Mouse (Mus musculus) liver, embryonic 13.5 days (tissue): Measurements from ENCODE around the gene Syt5. TPM values are rescaled to one million over a fixed set of nuclear protein-coding genes. Genes with fewer than 3 reads are reported as not detected.
"Not testable (repeated sequence)": the region's sequence is repeated elsewhere in the genome, so short reads cannot be mapped to it uniquely, and the experiment has no call there.

Experiments
- ATAC-seq: fragments of 200-750 bp; cut with Nextera tagmentation; 2 replicates; pipeline ENCODE4 v1.8.0; 2017; ENCODE audit warnings: low read depth, mild to moderate bottlenecking, moderate number of reproducible peaks, moderate library complexity
- DNase-seq: peaks from one replicate; pipeline ENCODE4 v3.0.0; 2022
- H3K27ac ChIP-seq: fragments of 300-500 bp; sonication (generic); 2 replicates; pipeline ENCODE4 v1.5.1; 2015; ENCODE audit warnings: moderate library complexity, mild to moderate bottlenecking, inconsistent platforms
- H3K27me3 ChIP-seq: fragments of 300-500 bp; sonication (generic); 2 replicates; pipeline ENCODE4 v1.6.1; 2015; ENCODE audit warnings: mild to moderate bottlenecking, inconsistent platforms
- H3K36me3 ChIP-seq: fragments of 300-500 bp; sonication (generic); 2 replicates; pipeline ENCODE4 v1.6.1; 2015; ENCODE audit warnings: mild to moderate bottlenecking, inconsistent platforms
- H3K4me1 ChIP-seq: fragments of 300-500 bp; sonication (generic); replicated peaks from 2 replicates; pipeline ENCODE4 v1.6.1; 2015; ENCODE audit warnings: inconsistent platforms
- H3K4me2 ChIP-seq: fragments of 300-500 bp; sonication (generic); 2 replicates; pipeline ENCODE4 v1.6.1; 2015; ENCODE audit warnings: inconsistent platforms, mild to moderate bottlenecking, moderate library complexity
- H3K4me3 ChIP-seq: fragments of 300-500 bp; sonication (generic); replicated peaks from 2 replicates; pipeline ENCODE4 v1.5.1; 2015; ENCODE audit warnings: mild to moderate bottlenecking, inconsistent platforms
- H3K9ac ChIP-seq: fragments of 300-500 bp; sonication (generic); 2 replicates; pipeline ENCODE4 v1.6.1; 2015; ENCODE audit warnings: mild to moderate bottlenecking, inconsistent platforms
- H3K9me3 ChIP-seq: fragments of 300-500 bp; sonication (generic); replicated peaks from 2 replicates; pipeline ENCODE4 v1.6.1; 2016; ENCODE audit warnings: inconsistent platforms
- WGBS: fragments of 180-500 bp; shearing (Covaris S2); methylation state at CpG from one replicate; pipeline ENCODE4 v1.1.7; 2015; ENCODE audit not compliant: insufficient replicate concordance; 5-methylcytosine and 5-hydroxymethylcytosine counted together
- polyA plus RNA-seq: library from polyadenylated mRNA; unstranded; fragments of >200 nt; fragmentation: Nextera tagmentation; extraction: Ambion mirVana; gene quantifications from 2 replicates; pipeline ENCODE4 v1.2.1, GENCODE M21; 2015

Syt5 gene
- polyA plus RNA-seq = 0.39 and 0.46 TPM in 2 replicates

DNA sequence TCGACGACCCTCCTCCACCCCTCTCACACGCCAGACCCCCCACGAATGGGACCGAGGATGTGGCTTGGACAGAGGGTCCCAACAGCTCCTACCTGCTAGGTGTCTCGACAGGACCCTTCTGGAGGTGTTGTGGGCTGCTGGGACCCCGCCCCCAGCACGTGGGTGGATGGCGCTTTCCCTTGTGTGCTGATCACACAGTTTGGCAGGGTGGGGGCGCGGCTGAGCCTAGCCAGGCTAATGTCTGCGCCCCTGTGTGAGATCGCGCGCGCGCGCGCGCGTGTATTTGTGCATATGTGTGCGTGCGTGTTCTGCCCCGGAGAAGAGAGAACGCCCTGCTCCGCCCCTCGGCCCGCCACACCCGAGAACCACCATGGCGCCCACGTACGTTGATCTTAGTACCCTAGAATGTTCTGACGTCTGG, at the start of gene Syt5:
Gene Syt5 (minus strand): TSS at position 321 of the 421 bp plus-strand sequence.
- Histone ChIP-seq H3K9me3 (no peaks in the 10 kb centered on the region), H3K4me2 (peak within 1 kb of the TSS; percentile 49), H3K27me3 (peaks cover 40% of the 10 kb centered on the region), H3K4me1 (peaks cover 17% of the 10 kb centered on the region), H3K9ac (no peak within 1 kb of the TSS), H3K27ac (no peak within 1 kb of the TSS), H3K4me3 (peak within 1 kb of the TSS; percentile 14; the same call in 1 of the 2 replicates), H3K36me3 (no peaks in the 10 kb centered on the region)
- DNase-seq (no peak), ATAC-seq (no peak)
- 6% methylated on average over 33 of the region's 33 CpGs for WGBS

DNA sequence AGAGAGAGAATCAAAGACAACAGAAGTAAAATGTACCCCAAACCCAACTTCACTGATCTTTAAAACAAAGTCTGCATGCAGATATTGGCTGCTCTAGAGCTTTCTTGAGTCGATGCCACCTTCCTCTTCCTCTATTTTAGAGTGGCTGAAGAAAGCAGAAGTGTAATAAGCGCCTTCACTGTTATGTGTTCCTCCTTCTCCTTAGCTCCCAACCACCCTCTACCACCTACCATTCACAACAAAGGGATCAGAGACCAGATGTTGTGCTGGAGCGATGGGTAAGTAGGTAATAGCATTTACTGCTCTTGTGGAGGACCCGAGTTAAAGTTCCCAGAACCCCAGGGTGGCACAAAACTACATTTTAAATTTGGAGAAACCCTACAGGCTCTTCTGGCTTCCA, 49.7 kb upstream of the Syt5 start:
- H3K27me3 ChIP-seq, DNase-seq, ATAC-seq, H3K4me1 ChIP-seq, H3K27ac ChIP-seq, H3K4me3 ChIP-seq, H3K9ac ChIP-seq, H3K36me3 ChIP-seq, H3K4me2 ChIP-seq, H3K9me3 ChIP-seq: not testable (repeated sequence)
- WGBS = 48% methylated on average over 4 of the region's 4 CpGs

DNA sequence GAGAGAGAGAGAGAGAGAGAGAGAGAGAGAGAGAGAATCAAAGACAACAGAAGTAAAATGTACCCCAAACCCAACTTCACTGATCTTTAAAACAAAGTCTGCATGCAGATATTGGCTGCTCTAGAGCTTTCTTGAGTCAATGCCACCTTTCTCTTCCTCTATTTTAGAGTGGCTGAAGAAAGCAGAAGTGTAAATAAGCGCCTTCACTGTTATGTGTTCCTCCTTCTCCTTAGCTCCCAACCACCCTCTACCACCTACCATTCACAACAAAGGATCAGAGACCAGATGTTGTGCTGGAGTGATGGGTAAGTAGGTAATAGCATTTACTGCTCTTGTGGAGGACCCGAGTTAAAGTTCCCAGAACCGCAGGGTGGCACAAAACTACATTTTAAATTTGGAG, 34.1 kb upstream of the Syt5 start:
- H3K27me3 ChIP-seq, DNase-seq, H3K9ac ChIP-seq, ATAC-seq, H3K4me2 ChIP-seq, H3K36me3 ChIP-seq, H3K4me3 ChIP-seq, H3K4me1 ChIP-seq, H3K9me3 ChIP-seq, H3K27ac ChIP-seq: not testable (repeated sequence)
- 50% methylated on average over 3 of the region's 3 CpGs for WGBS

DNA sequence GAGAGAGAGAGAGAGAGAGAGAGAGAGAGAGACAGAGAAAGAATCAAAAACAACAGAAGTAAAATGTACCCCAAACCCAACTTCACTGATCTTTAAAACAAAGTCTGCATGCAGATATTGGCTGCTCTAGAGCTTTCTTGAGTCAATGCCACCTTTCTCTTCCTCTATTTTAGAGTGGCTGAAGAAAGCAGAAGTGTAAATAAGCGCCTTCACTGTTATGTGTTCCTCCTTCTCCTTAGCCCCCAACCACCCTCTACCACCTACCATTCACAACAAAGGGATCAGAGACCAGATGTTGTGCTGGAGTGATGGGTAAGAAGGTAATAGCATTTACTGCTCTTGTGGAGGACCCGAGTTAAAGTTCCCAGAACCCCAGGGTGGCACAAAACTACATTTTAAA, 25.0 kb upstream of the Syt5 start:
- DNase-seq, H3K4me2 ChIP-seq, ATAC-seq, H3K27me3 ChIP-seq, H3K9ac ChIP-seq, H3K36me3 ChIP-seq, H3K4me3 ChIP-seq, H3K4me1 ChIP-seq, H3K9me3 ChIP-seq, H3K27ac ChIP-seq: not testable (repeated sequence)
- WGBS = 40% methylated on average over 2 of the region's 2 CpGs

DNA sequence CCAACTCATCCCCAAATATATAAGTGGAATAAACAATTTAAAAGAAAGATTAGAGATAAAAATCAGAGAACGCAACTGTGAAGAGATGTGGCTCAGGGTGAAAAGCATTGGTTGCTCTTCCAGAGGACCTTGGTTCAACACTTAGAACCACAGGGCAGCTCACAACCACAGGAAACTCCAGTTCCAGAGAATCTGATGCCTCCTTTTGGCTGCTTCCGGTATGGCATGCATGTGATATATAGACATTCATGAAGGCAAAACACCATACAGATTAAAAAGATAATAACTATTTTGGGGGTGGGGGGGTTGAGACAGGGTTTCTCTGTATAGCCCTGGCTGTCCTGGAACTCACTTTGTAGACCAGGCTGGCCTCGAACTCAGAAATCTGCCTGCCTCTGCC, 15.3 kb upstream of the Syt5 start:
- no peaks in the 10 kb centered on the region for H3K9me3 ChIP-seq
- H3K27ac ChIP-seq = no peak overlapping the region
- no peaks in the 10 kb centered on the region for H3K36me3 ChIP-seq
- DNase-seq (no peak), ATAC-seq (no peak)
- H3K4me2 ChIP-seq = no peak overlapping the region
- no peak overlapping the region for H3K4me3 ChIP-seq
- H3K4me1 ChIP-seq = no peaks in the 10 kb centered on the region
- H3K9ac ChIP-seq = no peak overlapping the region
- peaks cover 3% of the 10 kb centered on the region for H3K27me3 ChIP-seq
- 72% methylated on average over 3 of the region's 3 CpGs for WGBS

DNA sequence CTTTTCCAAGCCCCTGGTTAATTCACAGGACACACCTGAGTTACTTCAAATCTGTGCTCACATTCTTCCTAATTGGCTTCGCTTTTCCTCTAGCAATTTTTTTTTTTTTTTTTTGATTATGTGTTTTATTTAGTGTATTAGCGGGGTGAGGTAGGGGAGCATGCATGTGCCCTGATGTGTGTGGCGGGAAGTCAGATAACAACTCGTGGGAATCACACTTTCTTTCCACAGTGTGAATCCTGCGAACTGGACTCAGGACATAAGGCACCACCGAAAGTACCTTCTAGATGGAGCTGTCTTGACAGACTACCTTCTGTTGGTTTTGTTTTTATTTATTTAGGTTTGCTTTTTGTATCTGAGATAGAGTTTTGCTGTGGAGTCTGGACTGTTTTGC, 9.8 kb upstream of the Syt5 start:
- Histone ChIP-seq H3K9me3 (no peaks in the 10 kb centered on the region), H3K4me3 (no peak overlapping the region), H3K27ac (no peak overlapping the region), H3K4me2 (no peak overlapping the region), H3K36me3 (no peaks in the 10 kb centered on the region), H3K4me1 (no peaks in the 10 kb centered on the region), H3K27me3 (peaks cover 19% of the 10 kb centered on the region), H3K9ac (no peak overlapping the region)
- DNase-seq (no peak), ATAC-seq (no peak)
- 58% methylated on average over 6 of the region's 6 CpGs for WGBS

DNA sequence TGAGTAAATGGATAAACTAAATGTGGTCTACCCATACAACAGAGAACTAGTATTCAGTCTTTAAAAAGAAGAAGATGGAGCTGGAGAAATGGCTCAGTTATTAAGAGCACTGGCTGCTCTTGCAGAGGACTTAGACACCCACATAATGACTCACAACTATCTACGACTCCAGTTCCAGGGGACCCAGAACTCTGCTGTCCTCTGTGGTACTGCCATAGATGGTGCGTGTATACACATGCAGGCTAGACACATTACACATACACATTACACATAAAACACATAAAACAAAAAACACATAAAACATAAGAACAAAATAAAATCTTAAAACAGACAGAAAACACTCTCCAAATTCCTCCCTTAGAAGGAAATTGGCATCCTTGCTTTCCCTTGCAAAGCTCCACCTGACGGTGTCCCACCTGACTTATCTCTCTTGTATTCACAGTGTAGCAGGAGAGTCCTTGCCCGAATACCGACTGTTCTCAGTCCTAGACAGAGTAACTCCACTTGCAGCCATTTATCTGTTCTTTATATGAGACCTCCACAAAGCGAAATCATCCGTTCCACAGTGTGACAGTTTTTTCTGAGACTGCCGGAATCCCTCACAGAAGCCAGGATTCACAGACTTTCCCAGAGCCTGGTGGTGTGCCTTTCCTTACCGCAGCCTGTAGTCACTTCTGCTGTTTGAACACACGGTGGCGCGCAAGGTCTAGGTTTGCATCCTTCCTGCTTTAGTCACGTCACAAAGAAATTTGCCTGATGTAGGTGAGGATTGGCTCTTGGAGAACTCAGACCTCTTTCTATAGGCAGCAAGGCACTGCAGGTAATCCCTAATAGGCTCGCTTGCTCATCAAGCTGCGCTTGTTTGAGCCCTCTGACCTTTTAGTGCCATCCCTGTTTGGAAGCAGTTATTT, 9.2 kb upstream of the Syt5 start:
- 18% methylated on average over 15 of the region's 15 CpGs for WGBS
- no peak overlapping the region for H3K4me3 ChIP-seq
- H3K9ac ChIP-seq = no peak overlapping the region
- no peaks in the 10 kb centered on the region for H3K9me3 ChIP-seq
- no peaks in the 10 kb centered on the region for H3K36me3 ChIP-seq
- H3K4me1 ChIP-seq = no peaks in the 10 kb centered on the region
- H3K27me3 ChIP-seq = peaks cover 19% of the 10 kb centered on the region
- DNase-seq (peak; percentile 35), ATAC-seq (peak; percentile 65)
- H3K27ac ChIP-seq = no peak overlapping the region
- no peak overlapping the region for H3K4me2 ChIP-seq

DNA sequence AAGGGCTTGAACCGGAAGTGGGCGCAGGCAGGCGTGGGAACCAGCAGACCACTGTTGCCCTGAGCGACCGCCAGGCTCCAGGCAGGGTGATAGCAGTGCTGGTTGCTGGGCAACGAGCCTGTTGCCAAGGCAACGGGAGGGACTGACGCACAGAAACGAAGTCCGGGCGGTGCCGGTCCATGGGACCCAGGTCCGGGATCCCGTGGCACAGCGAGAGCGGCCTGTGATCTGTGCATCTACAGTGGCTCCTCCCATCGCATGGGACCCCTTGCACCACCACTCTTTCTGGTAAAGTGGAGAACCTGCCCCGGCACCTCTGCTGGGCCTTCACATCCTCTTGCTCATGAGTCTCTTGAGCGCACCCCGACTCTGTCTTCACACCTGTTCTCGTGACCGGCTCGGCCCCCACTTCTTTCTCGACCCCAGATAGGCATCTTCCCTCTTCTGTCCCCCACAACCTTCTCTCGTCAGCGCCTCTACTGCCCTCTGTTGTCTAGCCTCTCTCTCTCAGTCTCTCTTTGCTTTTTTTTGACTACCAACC, 680 bp downstream of the Syt5 start:
- WGBS = 4% methylated on average over 26 of the region's 26 CpGs
- peaks cover 22% of the 10 kb centered on the region for H3K4me1 ChIP-seq
- no peak overlapping the region for H3K9ac ChIP-seq
- no peaks in the 10 kb centered on the region for H3K36me3 ChIP-seq
- DNase-seq (no peak), ATAC-seq (no peak)
- H3K4me2 ChIP-seq = peak overlapping the region; percentile 49; the same call in 1 of the 2 replicates
- no peak overlapping the region for H3K4me3 ChIP-seq
- no peak overlapping the region for H3K27ac ChIP-seq
- H3K9me3 ChIP-seq = no peaks in the 10 kb centered on the region
- peaks cover 40% of the 10 kb centered on the region for H3K27me3 ChIP-seq

DNA sequence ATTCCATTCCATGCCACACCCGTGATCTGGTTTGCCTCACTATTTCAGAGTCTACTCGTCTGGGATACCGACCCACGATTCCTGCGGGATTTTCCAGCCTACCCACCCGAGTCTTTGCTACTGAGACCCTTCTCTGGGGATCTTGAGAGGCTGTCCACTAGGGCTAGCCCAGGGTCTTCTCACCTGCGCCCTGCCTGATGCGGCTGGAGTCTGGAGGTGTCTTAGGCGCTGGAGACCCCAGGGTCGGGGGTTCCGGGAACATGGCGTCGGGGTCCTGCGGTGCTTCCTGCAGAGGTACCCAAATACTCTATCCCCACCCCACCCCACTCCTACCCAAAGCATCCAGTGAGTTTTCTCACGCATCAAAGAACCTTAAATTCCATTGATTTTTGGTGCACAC, 1.3 kb downstream of the Syt5 start:
- Histone ChIP-seq H3K36me3 (no peaks in the 10 kb centered on the region), H3K4me1 (peaks cover 22% of the 10 kb centered on the region), H3K4me3 (no peak overlapping the region), H3K27ac (no peak overlapping the region), H3K9me3 (no peaks in the 10 kb centered on the region), H3K9ac (no peak overlapping the region), H3K4me2 (no peak overlapping the region), H3K27me3 (peaks cover 40% of the 10 kb centered on the region)
- no peak for ATAC-seq
- WGBS = 63% methylated on average over 15 of the region's 15 CpGs
- DNase-seq = no peak

DNA sequence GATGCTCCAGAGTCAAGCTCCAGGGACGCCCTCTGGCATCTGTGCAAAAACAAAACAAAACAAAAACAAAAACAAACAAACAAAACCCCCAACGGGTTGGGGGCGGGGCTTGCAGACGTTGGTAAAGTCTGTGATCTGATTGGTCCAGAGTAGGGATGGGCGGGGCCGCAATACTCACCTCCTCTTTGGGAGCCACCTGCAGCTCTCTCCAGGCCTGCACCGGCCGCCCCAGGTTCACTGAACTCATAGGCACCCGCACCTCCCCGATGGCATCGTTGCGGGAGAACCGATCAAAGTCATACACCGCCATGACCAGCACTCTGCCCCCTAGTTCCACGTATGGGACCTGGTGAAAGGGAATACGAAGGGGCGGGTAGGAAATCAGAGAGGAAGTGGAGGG, 5.3 kb downstream of the Syt5 start:
- no peak overlapping the region for H3K9ac ChIP-seq
- peak overlapping the region; percentile 25 for H3K4me3 ChIP-seq
- H3K36me3 ChIP-seq = no peaks in the 10 kb centered on the region
- H3K27ac ChIP-seq = no peak overlapping the region
- 32% methylated on average over 17 of the region's 17 CpGs for WGBS
- ATAC-seq (no peak; the same call in 1 of the 2 replicates), DNase-seq (peak; percentile 47)
- H3K9me3 ChIP-seq = no peaks in the 10 kb centered on the region
- peaks cover 14% of the 10 kb centered on the region for H3K27me3 ChIP-seq
- peak overlapping the region; percentile 23 for H3K4me2 ChIP-seq
- peaks cover 17% of the 10 kb centered on the region for H3K4me1 ChIP-seq

DNA sequence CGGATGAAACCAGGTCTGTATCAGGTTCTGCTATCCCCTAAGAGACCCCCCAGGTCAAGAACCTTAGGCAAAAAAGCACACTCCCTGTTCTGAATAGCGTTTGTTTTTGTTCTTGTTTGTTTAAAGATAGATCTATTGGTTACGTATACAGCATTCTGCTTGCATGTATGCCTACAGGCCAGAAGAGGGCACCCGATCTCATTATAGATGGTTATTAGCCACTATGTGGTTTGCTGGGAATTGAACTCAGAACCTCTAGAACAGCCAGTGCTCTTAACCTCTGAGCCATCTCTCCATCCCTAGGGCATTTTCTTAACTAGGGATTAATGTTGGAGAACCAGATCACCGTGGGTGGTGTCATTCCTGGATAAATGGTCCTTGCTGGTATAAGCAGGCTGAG, 6.0 kb downstream of the Syt5 start:
- H3K4me3 ChIP-seq = no peak overlapping the region
- no peak overlapping the region for H3K27ac ChIP-seq
- H3K27me3 ChIP-seq = peaks cover 9% of the 10 kb centered on the region
- ATAC-seq (no peak), DNase-seq (no peak)
- peaks cover 11% of the 10 kb centered on the region for H3K4me1 ChIP-seq
- H3K36me3 ChIP-seq = no peaks in the 10 kb centered on the region
- H3K9ac ChIP-seq = no peak overlapping the region
- 0 out of 2 replicates have a peak overlapping the region, but pooled peaks have one; percentile 23 for H3K4me2 ChIP-seq
- H3K9me3 ChIP-seq = no peaks in the 10 kb centered on the region
- WGBS = 49% methylated on average over 5 of the region's 5 CpGs
